Mouse (Mus musculus) WW6 (cell line): ENCODE measurements around the gene Tmem150c.

Source experiments
- DNase-seq: peaks from one replicate; pipeline ENCODE4 v3.0.0-alpha.2; 2013; ENCODE audit warnings: low read depth, low spot score

Gene Tmem150c

DNA sequence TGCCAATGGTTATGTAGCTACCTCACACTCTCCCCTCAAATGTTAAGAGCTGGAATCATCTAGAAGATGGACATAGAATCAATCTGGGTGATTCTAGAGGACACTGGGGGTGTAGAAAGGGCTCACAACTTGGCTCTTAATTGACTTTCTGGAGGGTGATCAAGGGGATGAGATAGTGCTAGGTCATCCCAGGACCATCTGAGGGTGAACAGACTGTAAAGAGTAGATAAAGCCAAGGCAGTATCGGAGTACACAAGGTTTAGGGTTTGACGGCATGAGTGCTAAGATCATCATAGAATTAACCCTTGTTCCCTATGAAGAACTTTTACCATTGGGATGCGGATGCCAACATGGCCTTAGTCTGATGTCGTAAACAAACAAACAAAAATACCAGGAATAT is 61.6 kb downstream of the Tmem150c start:
- DNase-seq, result no peak

DNA sequence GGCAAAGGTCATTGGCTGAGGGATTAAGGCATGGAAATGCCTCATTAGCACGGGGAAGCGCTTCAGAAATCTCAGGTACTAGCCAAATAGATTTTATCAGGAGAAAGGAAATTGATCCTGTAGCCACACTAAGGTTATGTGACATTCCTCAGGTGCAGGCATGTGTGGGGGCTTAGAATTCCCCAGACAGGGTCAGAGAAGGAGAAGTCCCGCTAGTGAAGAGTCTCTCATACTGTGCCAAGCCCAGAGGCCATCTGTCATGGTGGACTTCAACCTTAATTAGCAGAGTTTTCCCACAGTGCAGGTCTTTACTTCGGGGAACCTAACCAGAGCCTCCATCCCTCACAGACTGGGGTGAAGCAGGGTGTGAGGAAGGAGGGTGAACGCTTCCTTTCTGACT is 62.7 kb downstream of the Tmem150c start:
- DNase-seq, result no peak

DNA sequence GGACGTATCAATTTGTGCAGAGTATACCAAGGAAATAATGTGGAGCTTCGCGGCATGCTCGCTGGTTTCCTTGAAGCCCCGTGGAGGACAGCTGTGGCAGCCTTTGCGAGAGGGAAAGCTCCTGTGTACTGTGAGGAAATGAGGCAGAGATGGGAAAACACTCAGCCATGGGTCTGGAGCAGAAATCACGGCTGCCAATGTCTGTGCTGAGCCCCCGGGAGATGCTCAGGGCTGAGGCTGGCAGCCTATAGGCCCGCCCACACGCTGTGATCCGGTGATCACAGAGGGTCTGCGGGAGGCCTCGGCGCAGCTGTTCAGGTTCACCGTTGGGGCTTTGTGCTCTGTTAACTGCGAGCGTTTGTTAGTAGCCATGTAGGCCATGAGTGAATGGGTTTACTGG is 68.0 kb downstream of the Tmem150c start:
- DNase-seq, result no peak

GRCm38 (mm10) chr5:100091263-100091594 is 68.4 kb downstream of the Tmem150c start:
- DNase-seq, result no peak

- DNase-seq, result no peak
Measured at GRCm38 (mm10) chr5:100090515-100091262, 68.9 kb downstream of the Tmem150c start.

DNA sequence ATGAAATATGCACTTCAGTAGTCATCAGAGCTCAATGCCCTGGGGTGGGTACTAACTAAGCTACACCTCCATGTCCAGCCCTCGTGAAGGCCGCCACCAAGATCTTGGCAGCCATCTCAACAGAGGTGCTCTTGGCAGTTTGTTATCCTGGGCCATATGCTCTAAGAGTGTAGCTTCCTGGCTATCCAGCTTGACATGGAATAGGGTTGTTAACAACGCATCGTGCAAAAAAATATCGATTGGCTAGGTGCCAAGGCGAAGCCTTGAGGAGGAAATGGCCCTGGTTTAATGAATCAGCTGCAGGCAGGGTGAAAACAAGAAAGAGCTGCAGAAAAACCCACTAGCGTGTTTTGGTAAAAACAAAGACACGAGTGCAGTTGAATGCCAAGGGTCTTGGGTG is 74.5 kb downstream of the Tmem150c start:
- no peak for DNase-seq

GRCm38 (mm10) chr5:100083953-100084562 is 75.5 kb downstream of the Tmem150c start:
- DNase-seq, result no peak

DNA sequence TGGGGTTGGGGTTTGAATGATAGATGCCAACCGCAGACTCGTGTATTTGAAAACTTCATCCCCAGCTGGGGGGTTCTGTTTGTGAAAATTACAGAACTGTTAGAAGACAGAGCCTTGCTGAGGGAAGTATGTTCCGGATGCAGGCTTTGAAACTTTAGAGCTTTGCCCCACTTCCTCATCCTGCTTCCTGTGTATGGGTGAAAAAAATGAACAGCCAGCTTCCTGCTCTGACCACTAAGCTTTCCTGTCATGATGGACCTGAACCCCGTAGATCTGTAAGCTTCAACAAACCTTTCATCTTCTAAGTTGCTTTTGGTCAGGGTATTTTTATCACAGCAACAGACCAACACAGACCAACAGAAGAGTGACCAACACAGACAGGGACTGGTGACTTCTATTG is 77.6 kb downstream of the Tmem150c start:
- no peak for DNase-seq

DNA sequence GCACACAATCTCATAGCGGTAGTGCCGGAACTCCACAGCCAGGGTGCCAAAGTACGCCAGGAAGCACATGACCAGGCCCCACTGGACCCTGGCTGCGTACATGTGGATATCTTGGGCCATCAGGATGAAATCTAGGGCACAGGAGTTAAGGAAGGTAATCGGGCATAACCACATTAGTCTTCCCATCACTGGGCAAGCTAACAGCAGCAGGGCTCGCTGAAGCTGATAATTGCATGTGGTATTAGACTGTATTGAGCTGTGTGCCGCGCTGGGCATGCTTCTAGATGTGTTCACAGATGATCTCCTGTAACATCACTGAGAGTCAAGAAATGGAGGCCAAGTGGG is 79.7 kb downstream of the Tmem150c start:
- no peak for DNase-seq

- no peak for DNase-seq
Measured at GRCm38 (mm10) chr5:100079040-100079930, 80.3 kb downstream of the Tmem150c start.

- DNase-seq, result no peak
Measured at GRCm38 (mm10) chr5:100074571-100074970, 85.0 kb downstream of the Tmem150c start.

- no peak for DNase-seq
Measured at GRCm38 (mm10) chr5:100072557-100072956, 87.1 kb downstream of the Tmem150c start.

GRCm38 (mm10) chr5:100071541-100071940 is 88.1 kb downstream of the Tmem150c start:
- DNase-seq, result no peak

DNA sequence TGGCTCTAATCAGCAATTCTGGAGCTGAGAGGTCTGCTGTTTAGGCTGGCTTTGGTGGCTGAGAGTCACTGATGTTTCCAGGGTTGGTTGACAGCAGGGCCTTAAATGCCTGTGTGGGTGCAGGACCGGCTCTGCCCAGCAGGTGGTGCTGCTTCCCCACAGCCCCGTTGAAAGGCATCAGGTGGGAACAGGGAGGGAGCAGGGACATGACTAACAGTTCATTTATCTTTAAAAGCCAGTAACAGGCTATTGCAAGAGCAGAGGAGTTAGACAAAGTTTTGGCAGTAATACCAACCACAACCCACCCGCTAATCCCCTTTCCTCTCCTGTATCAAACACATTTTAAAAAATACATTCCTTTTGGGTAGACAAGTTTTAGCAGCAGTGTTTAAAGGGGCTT is 89.4 kb downstream of the Tmem150c start:
- DNase-seq, result peak; percentile 66

GRCm38 (mm10) chr5:100069526-100069925 is 90.1 kb downstream of the Tmem150c start:
- no peak for DNase-seq

DNA sequence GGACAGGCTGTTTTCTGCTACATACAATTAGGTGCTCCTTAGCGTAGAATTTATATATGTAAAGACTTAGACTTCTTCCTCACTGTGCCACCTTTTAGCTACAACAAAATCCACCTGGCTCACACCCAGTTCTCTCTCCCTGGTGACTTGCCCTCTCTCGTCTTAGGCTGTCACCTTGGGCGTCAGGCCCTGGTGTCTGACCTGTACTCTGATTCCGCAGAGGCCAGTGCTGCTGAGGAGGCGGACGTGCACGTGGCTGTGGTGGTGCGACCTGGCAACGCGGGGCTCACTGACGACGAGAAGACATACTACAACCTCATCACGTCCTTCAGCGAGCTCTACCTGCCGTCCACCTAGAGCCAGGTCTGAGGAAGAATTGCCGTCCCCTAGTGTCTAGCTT is 92.0 kb downstream of the Tmem150c start:
- no peak for DNase-seq

DNA sequence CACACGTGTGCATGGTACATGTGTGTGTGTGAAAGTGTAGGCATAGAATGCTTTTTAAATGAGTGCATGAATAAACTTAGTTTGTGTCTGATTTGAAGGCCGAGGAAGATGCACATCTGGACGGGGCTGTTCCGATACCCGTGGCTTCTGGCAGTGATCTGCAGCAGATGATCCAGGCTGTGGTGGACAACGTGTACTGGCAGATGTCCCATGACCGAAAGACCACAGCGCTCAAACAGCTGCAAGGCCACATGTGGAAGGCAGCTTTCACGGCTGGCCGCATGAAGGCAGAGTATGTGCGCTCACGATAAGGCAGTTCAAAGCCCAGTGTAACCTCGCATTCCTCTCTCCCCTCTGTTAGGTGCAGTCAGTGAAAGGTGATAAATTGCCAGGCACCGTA is 98.7 kb downstream of the Tmem150c start:
- no peak for DNase-seq

- no peak for DNase-seq
Measured at GRCm38 (mm10) chr5:100059326-100059725, 100.3 kb downstream of the Tmem150c start.

DNA sequence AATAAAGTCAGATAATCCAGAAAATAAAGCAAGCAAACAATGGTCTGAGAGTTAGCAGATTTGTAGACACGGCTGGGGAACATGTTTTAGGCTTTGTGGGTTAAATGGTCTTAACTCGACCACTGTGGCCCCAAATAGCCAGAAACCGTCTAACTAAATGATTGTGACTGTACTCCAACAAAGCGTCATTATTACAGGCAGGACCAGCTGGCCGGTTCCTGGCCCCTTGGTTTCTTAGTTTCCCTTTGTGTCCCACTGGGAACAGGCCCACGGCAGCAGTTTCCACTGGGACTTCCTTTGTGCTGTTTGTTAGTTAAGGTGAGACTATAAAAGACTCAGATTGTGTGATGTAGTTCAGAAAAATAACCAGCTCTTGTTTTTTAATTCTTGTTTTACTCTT is 100.9 kb downstream of the Tmem150c start:
- no peak for DNase-seq

DNA sequence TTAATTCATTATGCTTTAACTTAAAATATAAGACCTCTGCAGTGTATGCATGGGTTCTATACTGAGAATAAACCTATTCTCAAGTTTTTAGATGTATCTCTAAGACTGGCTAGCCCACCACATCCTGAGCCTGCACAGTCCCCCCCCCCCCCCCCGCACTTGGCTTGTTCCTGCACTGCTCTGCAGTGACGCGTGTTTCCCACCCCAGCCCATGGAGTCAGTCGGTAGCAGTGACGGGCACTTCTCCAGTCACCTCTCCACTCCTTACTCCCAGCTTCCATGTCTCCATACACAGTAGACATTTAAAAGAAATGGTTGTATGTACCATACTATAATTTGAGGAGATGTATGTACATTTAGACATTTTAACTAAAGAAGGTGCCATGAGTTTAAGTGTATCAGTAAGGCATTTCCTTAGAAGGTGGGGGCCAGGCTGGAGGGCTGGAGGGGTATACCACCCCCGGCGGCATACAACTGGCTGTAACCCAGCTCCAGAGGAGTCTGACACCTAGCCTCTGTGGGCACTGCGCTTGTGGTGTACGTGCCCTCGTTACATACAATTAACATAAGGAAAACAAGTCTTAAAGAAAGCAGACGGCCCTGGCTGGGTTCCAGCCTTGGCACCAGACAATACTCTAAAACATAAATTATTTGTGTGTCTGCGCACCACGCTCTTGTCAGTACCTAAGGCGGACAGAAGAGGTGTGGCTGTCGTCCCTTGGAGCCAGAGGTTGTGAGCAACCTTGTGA is 102.0 kb downstream of the Tmem150c start:
- no peak for DNase-seq

DNA sequence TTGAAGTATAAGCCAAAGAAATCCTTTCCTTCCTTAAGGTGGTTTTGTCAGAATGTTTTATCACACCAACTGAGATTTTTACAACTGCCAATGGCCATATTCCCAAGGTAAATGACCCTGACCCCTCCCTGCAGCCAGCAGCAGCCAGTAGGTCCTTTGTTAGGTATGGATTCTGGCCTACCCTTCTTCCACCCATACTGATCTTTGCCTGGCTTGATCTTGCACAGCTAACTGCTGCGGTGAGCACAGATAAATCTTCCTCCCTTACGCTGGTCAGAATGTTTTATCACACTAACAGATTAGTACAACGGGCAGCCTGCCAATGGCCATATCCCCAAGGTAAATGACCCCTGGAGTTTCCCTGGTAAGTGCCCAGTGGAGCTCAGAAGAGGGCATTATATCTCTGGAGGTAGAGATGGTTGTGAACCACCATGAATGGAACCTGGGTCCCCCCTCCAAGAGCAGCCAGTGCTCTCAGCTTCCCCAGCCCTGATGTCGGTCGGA is 103.7 kb downstream of the Tmem150c start:
- no peak for DNase-seq
